Mouse (Mus musculus): ENCODE results near the gene Shank2. TPM values are rescaled to one million over a fixed set of nuclear protein-coding genes. Genes with fewer than 3 reads are reported as not detected.

Gene Shank2
- polyA plus RNA-seq, 2 experiments, result 0.59 to 0.89 TPM

GRCm38 (mm10) chr7:144079861-144080260 is 78.1 kb downstream of the Shank2 start:
- Histone ChIP-seq H3K4me1 (ENCODE audit: control insufficient read depth, insufficient read depth, low read length) (no peaks in the 10 kb centered on the region), H3K36me3 (ENCODE audit: control insufficient read depth, insufficient read depth, low read length) (no peaks in the 10 kb centered on the region), H3K9ac (ENCODE audit: low read depth, low read length, severe bottlenecking) (no peak overlapping the region), H3K27me3 (ENCODE audit: control insufficient read depth, insufficient read depth, low read length) (no peaks in the 10 kb centered on the region), H3K9me3 (ENCODE audit: control insufficient read depth, low read length) (no peaks in the 10 kb centered on the region), H3K4me2 (replicated peaks; ENCODE audit: low read depth, low read length, severe bottlenecking) (no peak overlapping the region), H3K4me3 (replicated peaks; ENCODE audit: low read length) (no peak overlapping the region), H3K27ac (replicated peaks; ENCODE audit: low read depth, low read length) (no peak overlapping the region)
- no peak for ATAC-seq (ENCODE audit: low FRiP score, low read depth)
- WGBS, result 100% methylated on average over 1 of the region's 1 CpGs
- no peak for DNase-seq (ENCODE audit: low spot score)
- TF ChIP-seq POLR2A (IDR thresholded peaks at IDR 0.05; ENCODE audit: borderline replicate concordance, extremely low read depth, insufficient read depth, insufficient read length), result no peak

- Histone ChIP-seq H3K27ac (replicated peaks; ENCODE audit: low read depth, low read length) (no peak overlapping the region), H3K36me3 (ENCODE audit: control insufficient read depth, insufficient read depth, low read length) (no peaks in the 10 kb centered on the region), H3K4me1 (ENCODE audit: control insufficient read depth, insufficient read depth, low read length) (no peaks in the 10 kb centered on the region), H3K9ac (ENCODE audit: low read depth, low read length, severe bottlenecking) (no peak overlapping the region), H3K4me3 (replicated peaks; ENCODE audit: low read length) (no peak overlapping the region), H3K4me2 (replicated peaks; ENCODE audit: low read depth, low read length, severe bottlenecking) (no peak overlapping the region), H3K27me3 (ENCODE audit: control insufficient read depth, insufficient read depth, low read length) (no peaks in the 10 kb centered on the region), H3K9me3 (ENCODE audit: control insufficient read depth, low read length) (no peaks in the 10 kb centered on the region)
- DNase-seq (ENCODE audit: low spot score) (no peak), ATAC-seq (ENCODE audit: low FRiP score, low read depth) (no peak)
- no peak for TF ChIP-seq POLR2A (IDR thresholded peaks at IDR 0.05; ENCODE audit: borderline replicate concordance, extremely low read depth, insufficient read depth, insufficient read length)
- WGBS, result 92% methylated on average over 1 of the region's 1 CpGs
Observed at GRCm38 (mm10) chr7:144081448-144081847, 79.7 kb downstream of the Shank2 start.

- WGBS, result 85% methylated on average over 2 of the region's 2 CpGs
Observed at GRCm38 (mm10) chr7:144081963-144082362, 80.2 kb downstream of the Shank2 start.

GRCm38 (mm10) chr7:144087277-144087676 is 85.5 kb downstream of the Shank2 start:
- Histone ChIP-seq H3K4me1 (ENCODE audit: control insufficient read depth, insufficient read depth, low read length) (no peaks in the 10 kb centered on the region), H3K4me2 (replicated peaks; ENCODE audit: low read depth, low read length, severe bottlenecking) (no peak overlapping the region), H3K27me3 (ENCODE audit: control insufficient read depth, insufficient read depth, low read length) (no peaks in the 10 kb centered on the region), H3K9me3 (ENCODE audit: control insufficient read depth, low read length) (no peaks in the 10 kb centered on the region), H3K9ac (ENCODE audit: low read depth, low read length, severe bottlenecking) (no peak overlapping the region), H3K4me3 (replicated peaks; ENCODE audit: low read length) (no peak overlapping the region), H3K36me3 (ENCODE audit: control insufficient read depth, insufficient read depth, low read length) (no peaks in the 10 kb centered on the region), H3K27ac (replicated peaks; ENCODE audit: low read depth, low read length) (no peak overlapping the region)
- 57% methylated on average over 2 of the region's 2 CpGs for WGBS
- ATAC-seq (ENCODE audit: low FRiP score, low read depth) (no peak), DNase-seq (ENCODE audit: low spot score) (no peak)
- no peak for TF ChIP-seq POLR2A (IDR thresholded peaks at IDR 0.05; ENCODE audit: borderline replicate concordance, extremely low read depth, insufficient read depth, insufficient read length)

More at GRCm38 (mm10) chr7:144081963-144082362, 80.2 kb downstream of the Shank2 start:
- no peaks in the 10 kb centered on the region for H3K36me3 ChIP-seq (ENCODE audit: control insufficient read depth, insufficient read depth, low read length)
- TF ChIP-seq POLR2A (IDR thresholded peaks at IDR 0.05; ENCODE audit: borderline replicate concordance, extremely low read depth, insufficient read depth, insufficient read length), result no peak
- ATAC-seq (ENCODE audit: low FRiP score, low read depth) (no peak), DNase-seq (ENCODE audit: low spot score) (no peak)
- H3K9ac ChIP-seq (ENCODE audit: low read depth, low read length, severe bottlenecking), result no peak overlapping the region
- no peaks in the 10 kb centered on the region for H3K9me3 ChIP-seq (ENCODE audit: control insufficient read depth, low read length)
- no peak overlapping the region for H3K27ac ChIP-seq (replicated peaks; ENCODE audit: low read depth, low read length)
- H3K4me3 ChIP-seq (replicated peaks; ENCODE audit: low read length), result no peak overlapping the region
- H3K27me3 ChIP-seq (ENCODE audit: control insufficient read depth, insufficient read depth, low read length), result no peaks in the 10 kb centered on the region
- no peak overlapping the region for H3K4me2 ChIP-seq (replicated peaks; ENCODE audit: low read depth, low read length, severe bottlenecking)
- H3K4me1 ChIP-seq (ENCODE audit: control insufficient read depth, insufficient read depth, low read length), result no peaks in the 10 kb centered on the region

- Histone ChIP-seq H3K27me3 (ENCODE audit: control insufficient read depth, insufficient read depth, low read length) (no peaks in the 10 kb centered on the region), H3K4me1 (ENCODE audit: control insufficient read depth, insufficient read depth, low read length) (no peaks in the 10 kb centered on the region), H3K4me2 (replicated peaks; ENCODE audit: low read depth, low read length, severe bottlenecking) (no peak overlapping the region), H3K27ac (replicated peaks; ENCODE audit: low read depth, low read length) (no peak overlapping the region), H3K36me3 (ENCODE audit: control insufficient read depth, insufficient read depth, low read length) (no peaks in the 10 kb centered on the region), H3K9me3 (ENCODE audit: control insufficient read depth, low read length) (no peaks in the 10 kb centered on the region), H3K4me3 (replicated peaks; ENCODE audit: low read length) (no peak overlapping the region), H3K9ac (ENCODE audit: low read depth, low read length, severe bottlenecking) (no peak overlapping the region)
- DNase-seq (ENCODE audit: low spot score) (no peak), ATAC-seq (ENCODE audit: low FRiP score, low read depth) (no peak)
- 81% methylated on average over 12 of the region's 12 CpGs for WGBS
- TF ChIP-seq POLR2A (IDR thresholded peaks at IDR 0.05; ENCODE audit: borderline replicate concordance, extremely low read depth, insufficient read depth, insufficient read length), result no peak
Observed at GRCm38 (mm10) chr7:144094132-144094531, 92.4 kb downstream of the Shank2 start.

- no peaks in the 10 kb centered on the region for H3K27me3 ChIP-seq (ENCODE audit: control insufficient read depth, insufficient read depth, low read length)
- no peak for DNase-seq (ENCODE audit: low spot score)
- H3K27ac ChIP-seq (replicated peaks; ENCODE audit: low read depth, low read length), result no peak overlapping the region
- no peak overlapping the region for H3K9ac ChIP-seq (ENCODE audit: low read depth, low read length, severe bottlenecking)
- no peak for ATAC-seq (ENCODE audit: low FRiP score, low read depth)
- 9% methylated on average over 2 of the region's 2 CpGs for WGBS
- no peak for TF ChIP-seq POLR2A (IDR thresholded peaks at IDR 0.05; ENCODE audit: borderline replicate concordance, extremely low read depth, insufficient read depth, insufficient read length)
- no peaks in the 10 kb centered on the region for H3K9me3 ChIP-seq (ENCODE audit: control insufficient read depth, low read length)
- no peak overlapping the region for H3K4me2 ChIP-seq (replicated peaks; ENCODE audit: low read depth, low read length, severe bottlenecking)
- no peaks in the 10 kb centered on the region for H3K36me3 ChIP-seq (ENCODE audit: control insufficient read depth, insufficient read depth, low read length)
- no peak overlapping the region for H3K4me3 ChIP-seq (replicated peaks; ENCODE audit: low read length)
- no peaks in the 10 kb centered on the region for H3K4me1 ChIP-seq (ENCODE audit: control insufficient read depth, insufficient read depth, low read length)
Observed at GRCm38 (mm10) chr7:144097314-144097713, 95.6 kb downstream of the Shank2 start.

All from limb, embryonic 14.5 days (tissue).